ENCODE assay signal across 24 mouse cellular contexts in the genomic region with DNA sequence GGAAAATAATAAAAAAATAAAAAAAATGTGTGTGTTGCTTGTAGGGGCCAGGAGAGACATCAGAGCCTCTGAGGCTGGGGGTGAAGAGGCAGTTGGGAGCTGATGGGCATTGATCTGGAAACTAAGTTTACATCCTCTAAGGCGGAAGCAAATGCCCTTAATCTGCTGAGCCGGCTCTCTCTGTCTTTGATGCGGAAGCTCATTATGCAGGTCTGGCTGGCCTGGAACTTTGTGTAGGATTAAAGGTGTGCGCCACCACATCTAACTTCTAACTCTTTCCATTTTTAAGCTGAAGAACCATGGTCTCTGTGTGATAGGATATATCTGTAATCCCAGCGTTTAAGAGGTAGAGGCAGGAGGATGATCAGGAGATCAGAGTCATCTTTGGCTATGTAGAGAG. TPM values are rescaled to one million over a fixed set of nuclear protein-coding genes. Genes with fewer than 3 reads are reported as not detected.
"Had no signal": no experiment of that assay in that cellular context is flagged by ENCODE, and none has a peak within 500 bp of the region (broad histone marks: within the 10 kb centered on the region; RNA-seq: fewer than 3 reads in every experiment).

No protein-coding gene starts in this region.

- H3K27me3 ChIP-seq: liver, embryonic 12.5 days; midbrain, embryonic 15.5 days; neural tube, embryonic 13.5 days; neural tube, embryonic 15.5 days; stomach, embryonic 15.5 days had no signal

- H3K27ac ChIP-seq: liver, embryonic 14.5 days; midbrain, embryonic 10.5 days; midbrain, embryonic 13.5 days; neural tube, embryonic 13.5 days; neural tube, embryonic 15.5 days; stomach, embryonic 15.5 days; stomach, postnatal 0 days had no signal

- ATAC-seq: liver, embryonic 12.5 days; midbrain, embryonic 13.5 days; midbrain, embryonic 15.5 days had no signal

- H3K36me3 ChIP-seq: liver, embryonic 12.5 days; midbrain, embryonic 10.5 days; midbrain, embryonic 13.5 days; midbrain, embryonic 15.5 days; neural tube, embryonic 13.5 days; neural tube, embryonic 15.5 days; stomach, embryonic 15.5 days had no signal

- H3K4me3 ChIP-seq: liver, embryonic 12.5 days; midbrain, embryonic 10.5 days; midbrain, embryonic 13.5 days; midbrain, embryonic 15.5 days; myocyte; neural tube, embryonic 13.5 days; neural tube, embryonic 15.5 days; stomach, embryonic 15.5 days had no signal

- DNase-seq: lung, adult 18-20 months; lung, embryonic 14.5 days; lung, postnatal 10 days; lung, postnatal 4 days; right cerebral cortex, postnatal 14 days; thymus, adult 2 months; thymus, postnatal 25 days; thymus, postnatal 4 days had no signal

RNA-seq across cellular contexts. Expression of a gene that starts 9.0 kb away (rescaled TPM):
- total RNA-seq: megakaryocyte, adult 5-6 weeks; megakaryocyte-erythroid progenitor cell, adult 5-6 weeks had no signal
- polyA plus RNA-seq: liver, embryonic 12.5 days; liver, embryonic 14.5 days; liver, embryonic 16.5 days; lung, embryonic 14.5 days; lung, embryonic 16.5 days; midbrain, embryonic 10.5 days; midbrain, embryonic 13.5 days; midbrain, embryonic 15.5 days; myocyte; neural tube, embryonic 11.5 days; neural tube, embryonic 13.5 days; neural tube, embryonic 15.5 days; spleen, adult 2 months; stomach, embryonic 15.5 days; stomach, postnatal 0 days; thymus, adult 2 months had no signal
